Mouse (Mus musculus) MN1 (cell line): ENCODE data around the gene Rps16.

Experiments used
- DNase-seq: peaks from one replicate; pipeline ENCODE4 v3.0.0-alpha.2; 2016; ENCODE audit warnings: low spot score

Rps16 gene

GRCm38 (mm10) chr7:28348601-28349000, 1.9 kb upstream of the Rps16 start:
- peak; percentile 33 for DNase-seq

- DNase-seq, result peak; percentile 47
These were observed 1.3 kb downstream of the Rps16 start for GRCm38 (mm10) chr7:28351676-28352191.

GRCm38 (mm10) chr7:28353267-28353666, 2.8 kb downstream of the Rps16 start:
- DNase-seq, result no peak

GRCm38 (mm10) chr7:28354113-28354581, 3.7 kb downstream of the Rps16 start:
- DNase-seq, result no peak

- no peak for DNase-seq
These were observed 4.1 kb downstream of the Rps16 start for GRCm38 (mm10) chr7:28354596-28354995.

GRCm38 (mm10) chr7:28355221-28355620, 4.8 kb downstream of the Rps16 start:
- DNase-seq, result no peak

GRCm38 (mm10) chr7:28356981-28357380, 6.5 kb downstream of the Rps16 start:
- no peak for DNase-seq

- peak; percentile 64 for DNase-seq
These were observed 7.5 kb downstream of the Rps16 start for GRCm38 (mm10) chr7:28357984-28358383.

- DNase-seq, result no peak
These were observed 8.0 kb downstream of the Rps16 start for GRCm38 (mm10) chr7:28358431-28358830.

- DNase-seq, result no peak
These were observed 9.4 kb downstream of the Rps16 start for GRCm38 (mm10) chr7:28359854-28360253.

GRCm38 (mm10) chr7:28360291-28360690, 9.8 kb downstream of the Rps16 start:
- DNase-seq, result peak; percentile 77

GRCm38 (mm10) chr7:28361647-28362341, 11.3 kb downstream of the Rps16 start:
- no peak for DNase-seq

- no peak for DNase-seq
These were observed 12.1 kb downstream of the Rps16 start for GRCm38 (mm10) chr7:28362441-28363060.

- no peak for DNase-seq
These were observed 17.3 kb downstream of the Rps16 start for GRCm38 (mm10) chr7:28367663-28368275.

GRCm38 (mm10) chr7:28368276-28368920, 17.9 kb downstream of the Rps16 start:
- DNase-seq, result no peak

GRCm38 (mm10) chr7:28370051-28370450, 19.6 kb downstream of the Rps16 start:
- DNase-seq, result no peak

- no peak for DNase-seq
These were observed 20.6 kb downstream of the Rps16 start for GRCm38 (mm10) chr7:28370977-28371513.

- DNase-seq, result peak; percentile 58
These were observed 21.1 kb downstream of the Rps16 start for GRCm38 (mm10) chr7:28371514-28371989.

GRCm38 (mm10) chr7:28372251-28373108, 22.0 kb downstream of the Rps16 start, which contains the start of gene Plekhg2:
TSS of gene Plekhg2 (minus strand) at chr7:28372599.
- peak; percentile 98 for DNase-seq

- peak; percentile 91 for DNase-seq
These were observed 22.7 kb downstream of the Rps16 start for GRCm38 (mm10) chr7:28373131-28373581.
